Mouse (Mus musculus): Measurements from ENCODE around the gene Gm5938.

The Gm5938 gene

DNA sequence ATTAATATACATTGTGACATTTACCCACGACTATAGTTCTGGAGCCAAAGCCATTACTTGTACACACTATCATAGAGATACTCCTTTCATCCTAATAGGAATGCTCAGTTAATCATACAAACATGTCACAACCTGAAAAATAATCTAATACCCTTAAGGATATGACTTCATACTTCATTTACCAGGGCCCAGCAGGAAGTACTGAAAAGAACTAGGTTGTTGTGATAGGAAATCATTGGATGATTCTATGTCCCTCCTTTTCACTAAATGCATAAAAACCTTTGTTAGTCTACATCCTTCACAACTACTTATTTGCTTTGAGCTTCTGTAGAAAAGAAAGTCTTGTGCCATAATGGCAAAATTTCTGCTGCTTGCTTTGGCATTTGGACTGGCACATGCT lies at the start of gene Gm5938:
Gene Gm5938 (plus strand): TSS at position 301 of the 400 bp plus-strand sequence.
- in situ Hi-C loops (cut with MboI; ENCODE audit: unreplicated experiment in 2 of 2), result no loop called here

DNA sequence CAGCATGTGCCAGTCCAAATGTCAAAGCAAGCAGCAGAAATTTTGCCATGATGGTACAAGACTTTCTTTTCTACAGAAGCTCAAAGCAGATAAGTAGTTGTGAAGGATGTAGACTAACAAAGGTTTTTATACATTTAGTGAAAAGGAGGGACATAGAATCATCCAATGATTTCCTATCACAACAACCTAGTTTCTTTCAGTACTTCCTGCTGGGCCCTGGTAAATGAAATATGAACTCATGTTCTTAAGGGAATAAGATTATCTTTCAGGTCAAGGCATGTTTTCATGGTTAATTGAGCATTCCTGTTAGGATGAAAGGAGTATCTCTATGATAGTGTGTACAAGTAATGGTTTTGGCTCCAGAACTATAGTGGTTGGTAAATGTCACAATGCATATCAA lies 34.0 kb upstream of the Gm5938 start, which contains the start of gene Obp1a:
Gene Obp1a (minus strand): TSS at position 101 of the 400 bp plus-strand sequence.
- in situ Hi-C loops (cut with MboI; ENCODE audit: unreplicated experiment in 2 of 2), result no loop called here
